Mouse (Mus musculus) liver, adult 2 months (tissue): ENCODE data around the gene Psen2. TPM values are rescaled to one million over a fixed set of nuclear protein-coding genes. Genes with fewer than 3 reads are reported as not detected.

Source experiments
- DNase-seq: peaks from one replicate; pipeline ENCODE4 v3.0.0-alpha.2; 2011; ENCODE audit warnings: low read depth, low spot score; ENCODE audit errors: extremely low read depth
- H3K27ac ChIP-seq: fragments of 200-500 bp; replicated peaks from 2 replicates; pipeline ENCODE4 v1.5.1; 2012; ENCODE audit warnings: low read depth, mild to moderate bottlenecking, control low read depth, inconsistent platforms, low read length; ENCODE audit not compliant: insufficient read depth
- H3K27me3 ChIP-seq: fragments of 200-500 bp; 2 replicates; pipeline ENCODE4 v1.6.1; 2012; ENCODE audit warnings: mild to moderate bottlenecking, moderate library complexity, low read length, inconsistent platforms; ENCODE audit not compliant: control insufficient read depth, insufficient read depth
- H3K36me3 ChIP-seq: fragments of 200-500 bp; 2 replicates; pipeline ENCODE4 v1.6.1; 2012; ENCODE audit warnings: low read length, inconsistent platforms; ENCODE audit not compliant: control insufficient read depth, insufficient read depth
- H3K4me1 ChIP-seq: fragments of 200-500 bp; 2 replicates; pipeline ENCODE4 v1.6.1; 2011; ENCODE audit warnings: low read length; ENCODE audit not compliant: control insufficient read depth, insufficient read depth
- H3K4me3 ChIP-seq: fragments of 200-500 bp; 2 replicates; pipeline ENCODE4 v1.5.1; 2011; ENCODE audit warnings: low read depth, mild to moderate bottlenecking, control low read depth, low read length, moderate library complexity; ENCODE audit not compliant: insufficient read depth
- H3K79me2 ChIP-seq: fragments of 200-500 bp; 2 replicates; pipeline ENCODE4 v1.6.1; 2012; ENCODE audit warnings: inconsistent platforms, mild to moderate bottlenecking, low read length, moderate library complexity; ENCODE audit not compliant: control insufficient read depth, insufficient read depth
- H3K9ac ChIP-seq: fragments of 200-500 bp; 2 replicates; pipeline ENCODE4 v1.6.1; 2012; ENCODE audit warnings: low read depth, mild to moderate bottlenecking, control low read depth, inconsistent platforms, low read length
- CTCF ChIP-seq: fragments of 200-500 bp; IDR thresholded peaks from 2 replicates; pipeline ENCODE4 v1.5.1; 2011; ENCODE audit warnings: low read depth, low read length, control low read depth
- POLR2A ChIP-seq: fragments of 200-500 bp; IDR thresholded peaks from 2 replicates; pipeline ENCODE4 v1.6.1; 2011; ENCODE audit warnings: low read length, control low read depth; ENCODE audit not compliant: insufficient read depth; ENCODE audit errors: extremely low read depth
- WGBS: fragments of 180-500 bp; shearing (Covaris S2); methylation state at CpG from one replicate; pipeline ENCODE4 v1.1.7; 2018; 5-methylcytosine and 5-hydroxymethylcytosine counted together
- polyA plus RNA-seq: library from polyadenylated mRNA; depleted of rRNA; stranded (reverse); fragments of >200 nt; gene quantifications from 2 replicates; pipeline ENCODE4 v1.2.3, GENCODE M21; 2012; rRNA removed
- total RNA-seq: library from RNA; depleted of rRNA; stranded (reverse); fragments of >200 nt; gene quantifications from 2 replicates; pipeline ENCODE4 v1.2.3, GENCODE M21; 2014; rRNA removed

Gene Psen2
- total RNA-seq (247 and 256 TPM in 2 replicates), polyA plus RNA-seq (711 and 783 TPM in 2 replicates)

DNA sequence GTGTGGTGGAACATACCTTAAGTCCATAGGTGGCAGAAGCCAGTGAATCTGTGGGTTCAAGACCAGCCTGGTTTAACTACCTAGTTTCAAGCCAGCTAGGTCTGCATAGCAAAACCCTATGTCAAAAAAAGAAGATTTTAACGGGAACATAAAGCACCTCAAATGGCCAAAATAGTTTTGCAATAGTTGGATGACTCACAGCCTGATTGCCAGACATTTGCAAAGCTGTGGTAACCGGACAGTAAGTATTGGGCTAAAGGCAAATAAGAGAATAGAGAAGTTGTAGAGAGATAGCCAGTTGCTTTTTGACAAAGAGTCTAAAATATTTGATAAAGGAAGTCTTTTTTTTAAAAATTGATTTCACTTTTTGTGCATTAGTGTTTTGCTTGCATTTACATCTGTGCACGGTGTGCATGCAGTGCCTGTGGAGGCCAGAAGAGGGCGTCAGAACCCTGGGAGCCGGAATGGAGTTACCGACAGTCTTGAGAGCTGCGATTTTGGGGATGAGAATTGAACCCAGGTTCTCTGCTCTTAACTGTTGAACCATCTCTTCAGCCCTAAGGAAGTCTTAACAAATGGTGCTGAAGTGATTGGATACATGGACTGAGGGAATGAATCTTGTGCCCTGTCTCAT is at the start of gene Psen2:
Gene Psen2, minus strand, starts transcription at position 75 of the 634 bp plus-strand sequence.
- WGBS, result 29% methylated on average over 7 of the region's 7 CpGs
- peaks cover 4% of the 10 kb centered on the region for H3K4me1 ChIP-seq
- peak; percentile 83 for DNase-seq

DNA sequence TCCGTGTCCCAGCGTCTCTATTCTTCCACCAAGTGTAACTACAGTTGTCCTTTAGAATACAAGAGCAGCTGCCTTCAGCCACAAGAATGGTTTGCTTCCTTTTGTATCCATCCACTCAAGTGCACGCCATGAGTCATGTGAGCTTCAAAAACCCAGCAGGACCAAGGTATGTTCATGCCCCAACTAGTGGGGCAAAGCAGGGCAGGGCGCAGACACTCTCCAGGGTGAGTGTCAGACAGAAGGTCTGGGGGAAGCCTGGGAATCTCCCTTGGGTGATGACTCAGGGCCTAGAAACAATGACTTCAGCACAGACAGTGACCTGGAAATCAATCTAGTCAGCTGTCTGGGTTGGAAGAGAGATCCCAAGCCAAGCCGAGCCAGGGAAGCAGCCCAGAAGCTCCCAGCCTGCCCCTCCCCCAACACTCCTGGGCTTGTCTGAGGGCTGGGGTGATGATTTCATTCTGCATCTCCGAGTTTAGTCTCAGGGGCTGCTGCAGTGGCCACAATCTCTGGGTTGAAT is 49.6 kb upstream of the Psen2 start:
- Histone ChIP-seq H3K9ac (no peak overlapping the region), H3K27me3 (no peaks in the 10 kb centered on the region), H3K4me1 (no peaks in the 10 kb centered on the region), H3K4me3 (no peak overlapping the region), H3K79me2 (no peaks in the 10 kb centered on the region), H3K36me3 (no peaks in the 10 kb centered on the region), H3K27ac (no peak overlapping the region)
- DNase-seq, result no peak
- TF ChIP-seq POLR2A (no peak), CTCF (no peak)
- WGBS, result 53% methylated on average over 6 of the region's 6 CpGs

More for the DNA sequence above, at the start of gene Psen2:
- no peak within 1 kb of the TSS for H3K27ac ChIP-seq
- no peak within 1 kb of the TSS for H3K4me3 ChIP-seq
- no peaks in the 10 kb centered on the region for H3K79me2 ChIP-seq
- TF ChIP-seq POLR2A (no peak), CTCF (peak; percentile 78)
- no peak within 1 kb of the TSS for H3K9ac ChIP-seq
- no peaks in the 10 kb centered on the region for H3K36me3 ChIP-seq
- H3K27me3 ChIP-seq, result no peaks in the 10 kb centered on the region

DNA sequence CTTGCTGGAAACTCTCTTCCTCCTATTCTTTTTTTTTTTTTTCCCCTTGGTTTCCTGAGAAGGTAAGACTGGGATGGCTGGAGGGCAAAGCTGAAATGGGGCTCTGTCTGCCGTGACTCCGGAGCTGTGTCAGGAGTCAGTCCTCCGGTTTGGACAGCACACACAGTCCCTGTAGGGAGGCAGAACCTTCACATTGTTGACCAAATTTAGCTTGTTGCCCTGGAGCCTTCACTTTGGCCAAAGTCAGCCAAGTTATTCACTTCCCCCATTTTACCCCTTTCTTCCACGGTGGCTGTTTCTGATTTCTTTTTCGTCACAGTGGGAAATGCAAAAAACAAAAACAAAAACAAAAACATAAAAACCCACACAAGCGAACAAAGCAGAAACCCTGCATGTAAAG is 49.0 kb upstream of the Psen2 start:
- no peak overlapping the region for H3K4me3 ChIP-seq
- no peak for DNase-seq
- WGBS, result 76% methylated on average over 6 of the region's 6 CpGs
- H3K9ac ChIP-seq, result no peak overlapping the region
- H3K79me2 ChIP-seq, result no peaks in the 10 kb centered on the region
- TF ChIP-seq POLR2A (no peak), CTCF (no peak)
- H3K27me3 ChIP-seq, result no peaks in the 10 kb centered on the region
- H3K27ac ChIP-seq, result no peak overlapping the region
- H3K4me1 ChIP-seq, result no peaks in the 10 kb centered on the region
- H3K36me3 ChIP-seq, result no peaks in the 10 kb centered on the region

DNA sequence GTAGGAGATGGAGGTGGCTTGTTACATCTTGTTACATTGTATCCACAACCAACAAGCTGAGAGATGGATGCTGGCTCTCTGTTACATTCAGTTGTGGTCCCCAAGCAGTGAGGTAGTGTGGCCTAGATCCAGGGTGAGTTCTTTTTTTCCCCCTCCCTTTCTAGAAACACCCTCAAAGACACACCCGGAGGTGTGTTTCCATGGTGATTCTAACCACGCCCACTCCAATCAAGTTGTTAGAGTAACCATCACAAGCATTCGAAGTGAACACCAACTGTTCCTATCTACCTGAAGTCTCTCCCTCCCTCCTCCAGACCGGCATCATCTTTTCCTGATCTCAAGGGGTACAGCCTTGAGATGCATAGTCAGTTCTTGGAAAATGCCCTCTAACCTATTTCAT is 45.7 kb upstream of the Psen2 start:
- Histone ChIP-seq H3K27ac (no peak overlapping the region), H3K4me1 (no peaks in the 10 kb centered on the region), H3K79me2 (no peaks in the 10 kb centered on the region), H3K9ac (no peak overlapping the region), H3K27me3 (no peaks in the 10 kb centered on the region), H3K4me3 (no peak overlapping the region), H3K36me3 (no peaks in the 10 kb centered on the region)
- TF ChIP-seq CTCF (no peak), POLR2A (no peak)
- 80% methylated on average over 4 of the region's 4 CpGs for WGBS
- no peak for DNase-seq

DNA sequence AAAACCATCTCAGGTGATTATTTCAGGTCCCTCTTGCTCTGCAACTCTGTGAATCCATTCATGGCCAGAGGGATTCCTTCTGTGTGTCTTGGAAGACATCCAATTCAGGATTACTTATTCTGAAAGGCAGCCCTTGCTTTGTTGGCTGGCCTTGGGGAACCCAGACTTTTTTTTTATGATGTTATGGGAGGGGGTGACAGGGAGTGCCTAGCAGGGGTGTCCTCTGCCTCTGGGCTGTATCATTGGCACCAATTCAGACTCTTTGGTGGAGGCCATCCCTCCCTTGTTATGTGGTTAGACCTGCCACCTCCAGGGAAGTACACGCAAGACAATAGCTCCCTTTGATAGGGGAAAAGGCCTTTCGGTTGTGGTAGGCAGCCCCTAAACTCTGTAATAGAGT is 44.4 kb upstream of the Psen2 start:
- no peak for DNase-seq
- no peaks in the 10 kb centered on the region for H3K4me1 ChIP-seq
- TF ChIP-seq POLR2A, result no peak
- TF ChIP-seq CTCF, result no peak
- no peaks in the 10 kb centered on the region for H3K79me2 ChIP-seq
- H3K27me3 ChIP-seq, result no peaks in the 10 kb centered on the region
- H3K27ac ChIP-seq, result no peak overlapping the region
- no peak overlapping the region for H3K9ac ChIP-seq
- 81% methylated on average over 2 of the region's 2 CpGs for WGBS
- H3K36me3 ChIP-seq, result no peaks in the 10 kb centered on the region
- H3K4me3 ChIP-seq, result no peak overlapping the region

DNA sequence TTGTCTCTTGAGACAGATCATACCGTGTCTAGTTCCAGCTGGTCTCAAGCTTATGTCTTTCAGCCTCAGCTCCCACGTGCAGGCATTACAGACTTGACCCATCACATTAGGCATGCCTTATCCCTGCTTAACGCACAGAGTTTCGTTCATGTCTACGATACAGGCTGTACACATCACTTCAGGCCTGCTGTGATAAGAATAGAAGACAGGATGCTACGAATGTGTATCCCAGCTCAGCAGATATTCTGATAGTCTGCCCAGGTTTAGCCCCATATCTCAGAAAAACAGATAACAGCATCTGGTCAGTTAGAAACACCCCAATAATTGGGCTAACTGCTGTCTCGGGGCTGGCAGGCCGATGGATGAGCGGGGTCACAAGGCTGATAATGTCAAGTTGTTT is 43.7 kb upstream of the Psen2 start:
- no peaks in the 10 kb centered on the region for H3K4me1 ChIP-seq
- H3K27me3 ChIP-seq, result no peaks in the 10 kb centered on the region
- H3K9ac ChIP-seq, result no peak overlapping the region
- no peak overlapping the region for H3K4me3 ChIP-seq
- H3K79me2 ChIP-seq, result no peaks in the 10 kb centered on the region
- DNase-seq, result no peak
- no peaks in the 10 kb centered on the region for H3K36me3 ChIP-seq
- H3K27ac ChIP-seq, result no peak overlapping the region
- no peak for TF ChIP-seq POLR2A
- no peak for TF ChIP-seq CTCF
- WGBS, result 79% methylated on average over 9 of the region's 9 CpGs
